Comparison of ENCODE assay signal across 26 mouse cellular contexts in the genomic region with DNA sequence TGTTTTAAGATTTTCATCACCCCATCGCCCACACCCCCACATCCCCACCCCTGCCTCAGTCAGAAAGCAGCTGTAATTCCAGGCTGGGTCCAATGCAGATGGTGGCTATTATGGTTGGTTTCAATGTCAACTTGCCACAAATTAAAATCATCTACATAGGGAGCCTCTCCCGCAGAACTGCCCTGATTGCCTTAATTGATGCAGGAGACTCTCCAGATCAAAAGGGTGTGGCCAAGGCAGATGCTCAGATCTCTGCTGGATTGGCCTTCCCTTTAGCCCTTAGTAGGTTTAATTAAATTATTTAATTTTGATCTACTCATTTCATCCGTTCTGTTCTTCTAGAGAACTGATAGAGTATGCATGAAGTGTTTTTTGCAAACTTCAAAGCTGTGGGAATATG. TPM values are rescaled to one million over a fixed set of nuclear protein-coding genes. Genes with fewer than 3 reads are reported as not detected.
A peak's percentile ranks its signal among the peaks of the same experiment; 100 is the strongest.
DNase-seq lines count a peak whose midpoint lies in the region; TF ChIP-seq lines count a peak whose summit lies in the region.
"Had no signal": no experiment of that assay in that cellular context is flagged by ENCODE, and none has a peak within 500 bp of the region (broad histone marks: within the 10 kb centered on the region; RNA-seq: fewer than 3 reads in every experiment).

No protein-coding gene starts in this region.

- H3K27ac ChIP-seq in ES-Bruce4 (ENCODE audit: insufficient read depth, low read length) (no peak overlapping the region), ES-E14 (ENCODE audit: insufficient read depth, low read depth, low read length, poor library complexity, severe bottlenecking) (peak overlapping the region; percentile 56; the same call in 1 of the 2 replicates)
- H3K27ac ChIP-seq: embryonic facial prominence, embryonic 13.5 days; embryonic facial prominence, embryonic 15.5 days; forebrain, embryonic 12.5 days had no signal

- DNase-seq in ES-E14 (ENCODE audit: low read depth, low spot score), result no peak
- DNase-seq in urinary bladder, postnatal 36 days (ENCODE audit: low spot score in 2 of 2), result no peak
- no peak for DNase-seq in gastrocnemius, adult 8-10 months (ENCODE audit: low spot score in 2 of 2)
- no peak for DNase-seq in urinary bladder, adult 18-20 months (ENCODE audit: low spot score in 2 of 2)
- DNase-seq: adrenal gland, adult 8-10 months; adrenal gland, postnatal 14 days; adrenal gland, postnatal 36 days; cerebellum, adult 18-20 months; cerebellum, adult 8-10 months; cerebellum, adult 9-11 months; cerebellum, postnatal 14 days; cerebellum, postnatal 36 days; embryo, embryonic 11 days had no signal

- H3K36me3 ChIP-seq in ES-Bruce4 (ENCODE audit: control insufficient read depth, insufficient read depth, low read length, poor library complexity, severe bottlenecking), result no peaks in the 10 kb centered on the region
- H3K36me3 ChIP-seq in ES-E14 (ENCODE audit: control insufficient read depth, insufficient read depth, low read length, poor library complexity, severe bottlenecking), result 0 out of 2 replicates have a peak, but pooled peaks cover 5% of the 10 kb centered on the region
- H3K36me3 ChIP-seq: embryonic facial prominence, embryonic 13.5 days; embryonic facial prominence, embryonic 15.5 days; forebrain, embryonic 10.5 days; forebrain, embryonic 12.5 days had no signal

- TF ChIP-seq EP300 in ES-Bruce4 (IDR thresholded peaks at IDR 0.05; ENCODE audit: insufficient read depth, low read depth, low read length), result no peak

- in situ Hi-C loops in ES-E14 (cut with MboI; ENCODE audit: low sequenced_read_pairs in 2 of 2, unreplicated experiment in 2 of 2), result no loop called here

- H3K4me1 ChIP-seq in ES-Bruce4 (ENCODE audit: control insufficient read depth, insufficient read depth, low read length), result peaks cover 2% of the 10 kb centered on the region
- peaks cover 9 to 10% of the 10 kb centered on the region in 2 experiments; a peak in 2 of 4 replicates for H3K4me1 ChIP-seq in ES-E14 (ENCODE audit: control insufficient read depth in 2 of 2, insufficient read depth in 2 of 2, low read length in 2 of 2, poor library complexity in 1 of 2)

- no peak for TF ChIP-seq POLR2A in ES-Bruce4 (IDR thresholded peaks at IDR 0.05; ENCODE audit: insufficient read depth, low read length)

- H3K4me3 ChIP-seq in ES-Bruce4 (ENCODE audit: low read depth, low read length), result no peak overlapping the region
- no peak overlapping the region for H3K4me3 ChIP-seq in ES-E14 (ENCODE audit: insufficient read depth in 1 of 2, low read depth in 1 of 2, low read length in 2 of 2, poor library complexity in 1 of 2, severe bottlenecking in 1 of 2)
- H3K4me3 ChIP-seq: embryonic facial prominence, embryonic 13.5 days; embryonic facial prominence, embryonic 15.5 days; forebrain, embryonic 10.5 days; forebrain, embryonic 12.5 days had no signal

- no peaks in the 10 kb centered on the region for H3K27me3 ChIP-seq in ES-Bruce4 (ENCODE audit: control insufficient read depth, insufficient read depth, low read length, poor library complexity, severe bottlenecking)

- TF ChIP-seq CTCF in ES-Bruce4 (IDR thresholded peaks at IDR 0.05; ENCODE audit: low read depth, low read length), result no peak

- H3K9me3 ChIP-seq in ES-Bruce4 (replicated peaks; ENCODE audit: control insufficient read depth, insufficient read depth, low read length, poor library complexity, severe bottlenecking), result no peaks in the 10 kb centered on the region
- no peaks in the 10 kb centered on the region for H3K9me3 ChIP-seq in ES-E14 (ENCODE audit: control insufficient read depth, insufficient read depth, low read depth, low read length)
- H3K9me3 ChIP-seq: embryonic facial prominence, embryonic 15.5 days; forebrain, embryonic 12.5 days had no signal

- H3K9ac ChIP-seq in ES-Bruce4 (ENCODE audit: low read depth, poor library complexity, severe bottlenecking) (peak overlapping the region; percentile 7; the same call in 1 of the 2 replicates), ES-E14 (ENCODE audit: insufficient read depth, low read depth, low read length, poor library complexity, severe bottlenecking) (no peak overlapping the region)
- H3K9ac ChIP-seq: embryonic facial prominence, embryonic 13.5 days; embryonic facial prominence, embryonic 15.5 days; forebrain, embryonic 12.5 days had no signal

TF ChIP-seq in ES-E14, 5 proteins besides CTCF, POLR2A, EP300 and RAD21:
- no peak for TF ChIP-seq MAFK (IDR thresholded peaks at IDR 0.05; ENCODE audit: insufficient read depth, low read depth, low read length)
- no peak for TF ChIP-seq HCFC1 (IDR thresholded peaks at IDR 0.05; ENCODE audit: borderline replicate concordance, insufficient read depth, low read length)
- TF ChIP-seq ZNF384 (IDR thresholded peaks at IDR 0.05; ENCODE audit: low read depth, low read length), result no peak
- no peak for TF ChIP-seq CHD2 (IDR thresholded peaks at IDR 0.05; ENCODE audit: low read depth, low read length)
- no peak for TF ChIP-seq ZC3H11A (IDR thresholded peaks at IDR 0.05; ENCODE audit: borderline replicate concordance, low read depth, low read length)

RNA-seq across cellular contexts. Expression of a gene that starts 1.1 kb away (rescaled TPM):
- polyA plus RNA-seq in ES-Bruce4 (2011; ENCODE audit: insufficient read depth, insufficient read length, low read depth, missing spikeins), result 19.2 and 22.6 TPM in 2 replicates
- total RNA-seq in ES-E14 (2012; rRNA removed), result 66.0 and 95.3 TPM in 2 replicates
- total RNA-seq in gastrocnemius, adult 8-10 months (2022), result not detected
- total RNA-seq: adrenal gland, adult 18-20 months; adrenal gland, postnatal 36 days; common myeloid progenitor, adult 5-6 weeks; MEL had no signal
- polyA plus RNA-seq: activated CD4-positive, CD25-positive, alpha-beta regulatory T cell, adult 4 months; forebrain, embryonic 14.5 days; forebrain, embryonic 16.5 days; frontal cortex, adult 2 months; Patski had no signal

RNA-seq across cellular contexts. Expression of a gene that starts 3.6 kb away (rescaled TPM):
- polyA plus RNA-seq in ES-Bruce4 (2011; ENCODE audit: insufficient read depth, insufficient read length, low read depth, missing spikeins), result 132 and 134 TPM in 2 replicates
- total RNA-seq in ES-E14 (2012; rRNA removed), result 321 and 677 TPM in 2 replicates
- total RNA-seq in gastrocnemius, adult 8-10 months (2022), result 10 to 100 TPM; 26.6 to 31.2 (median 27.2) TPM

RNA-seq across cellular contexts. Expression of a gene that starts 29.9 kb away (rescaled TPM):
- 3,626 and 3,708 TPM in 2 replicates for polyA plus RNA-seq in ES-Bruce4 (2011; ENCODE audit: insufficient read depth, insufficient read length, low read depth, missing spikeins)
- total RNA-seq in ES-E14 (2012; rRNA removed), result 1,660 and 1,758 TPM in 2 replicates
- 1,000 to 10,000 TPM; 1,140 to 1,362 (median 1,203) TPM for total RNA-seq in gastrocnemius, adult 8-10 months (2022)

RNA-seq across cellular contexts. Expression of a gene that starts 39.3 kb away (rescaled TPM):
- polyA plus RNA-seq in ES-Bruce4 (2011; ENCODE audit: insufficient read depth, insufficient read length, low read depth, missing spikeins), result 28.2 and 31.7 TPM in 2 replicates
- 96.7 and 98.7 TPM in 2 replicates for total RNA-seq in ES-E14 (2012; rRNA removed)
- 10 to 100 TPM; 17.2 to 22.9 (median 19.8) TPM for total RNA-seq in gastrocnemius, adult 8-10 months (2022)

RNA-seq across cellular contexts. Expression of a gene that starts 47.5 kb away (rescaled TPM):
- polyA plus RNA-seq in ES-Bruce4 (2011; ENCODE audit: insufficient read depth, insufficient read length, low read depth, missing spikeins), result 2.7 and 3.0 TPM in 2 replicates
- total RNA-seq in ES-E14 (2012; rRNA removed), result 2.1 and 2.2 TPM in 2 replicates
- under 1 TPM; 0.27 to 0.56 (median 0.34) TPM for total RNA-seq in gastrocnemius, adult 8-10 months (2022)

Comparison
In these comparisons a context has a peak if more than half of its experiments do, and no peak if none do; other contexts are left out.
1. RNA of a gene that starts 1.1 kb away (total RNA-seq): 66.0 to 95.3 TPM in ES-E14; not detected in gastrocnemius, adult 8-10 months; every median in the first group is over 10 times any median in the second.